Mouse (Mus musculus) cerebellum, postnatal 10 days (tissue): Measurements from ENCODE around the gene Acot10.
A peak's percentile ranks its signal among the peaks of the same experiment; 100 is the strongest.
"Not testable (repeated sequence)": the region's sequence is repeated elsewhere in the genome, so short reads cannot be mapped to it uniquely, and the experiment has no call there.

ENCODE experiments used
- DNase-seq, 2 experiments: peaks; one replicate each; pipeline ENCODE4 v3.0.0; 2021; ENCODE audit warnings: mixed read lengths in 2 of 2

The Acot10 gene

GRCm38 (mm10) chr15:20666650-20667049 is at the start of gene Acot10:
Gene Acot10 (minus strand): TSS chr15:20666750.
- DNase-seq: no peak

- no peak for DNase-seq
Observed at GRCm38 (mm10) chr15:20711859-20712258, 45.3 kb upstream of the Acot10 start.

- no peak for DNase-seq
Observed at GRCm38 (mm10) chr15:20696229-20696628, 29.7 kb upstream of the Acot10 start.

- DNase-seq: no peak
Observed at GRCm38 (mm10) chr15:20684200-20684599, 17.6 kb upstream of the Acot10 start.

- DNase-seq: no peak
Observed at GRCm38 (mm10) chr15:20682719-20683118, 16.2 kb upstream of the Acot10 start.

GRCm38 (mm10) chr15:20669507-20669906 is 3.0 kb upstream of the Acot10 start:
- DNase-seq: not testable (repeated sequence)

GRCm38 (mm10) chr15:20667989-20668388 is 1.4 kb upstream of the Acot10 start:
- DNase-seq: no peak

- DNase-seq: peak; percentile 6 to 23
Observed at GRCm38 (mm10) chr15:20667350-20667749, 800 bp upstream of the Acot10 start.

- DNase-seq: no peak
Observed at GRCm38 (mm10) chr15:20660221-20660620, 6.3 kb downstream of the Acot10 start.

- DNase-seq: no peak
Observed at GRCm38 (mm10) chr15:20642905-20643414, 23.6 kb downstream of the Acot10 start.

GRCm38 (mm10) chr15:20639155-20639554 is 27.4 kb downstream of the Acot10 start:
- no peak for DNase-seq

- DNase-seq: peak in 1 of 2 experiments; percentile 5
Observed at GRCm38 (mm10) chr15:20634593-20634992, 32.0 kb downstream of the Acot10 start.
